Mouse (Mus musculus): Measurements from ENCODE around the gene U2af2.

U2af2 gene

GRCm38 (mm10) chr7:5116850-5117249 is 54.9 kb downstream of the U2af2 start, which contains the start of gene Rfpl4:
TSS of gene Rfpl4 (minus strand) at chr7:5116950.
- DNase-seq (ENCODE audit: low spot score) = no peak

DNA sequence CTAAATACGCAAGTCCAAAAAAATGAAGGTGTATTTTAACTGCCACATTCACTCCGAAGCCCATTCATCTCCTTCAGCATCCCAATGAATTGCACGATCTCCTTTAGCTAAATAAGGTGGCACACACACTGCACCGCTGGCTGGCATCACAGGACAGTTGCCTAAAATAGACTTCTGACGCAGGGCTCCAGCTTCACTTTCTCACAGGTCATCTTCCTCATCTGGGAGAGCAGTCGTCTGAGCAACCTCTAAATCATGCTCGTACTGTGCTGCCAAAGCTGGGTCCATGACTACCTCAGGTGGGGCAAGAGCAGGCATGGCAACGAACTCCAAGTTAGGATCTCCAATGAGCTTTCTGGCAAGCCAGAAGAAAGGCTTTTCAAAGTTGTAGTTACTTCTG is 63.1 kb downstream of the U2af2 start:
- DNase-seq (ENCODE audit: low spot score) = no peak

GRCm38 (mm10) chr7:5125549-5126406 is 63.8 kb downstream of the U2af2 start, which contains the start of gene Rasl2-9:
TSS of gene Rasl2-9 (minus strand) at chr7:5125950.
- peak; percentile 75 for DNase-seq (ENCODE audit: low spot score)
